ENCODE assay signal across 14 mouse cellular contexts in the genomic region with DNA sequence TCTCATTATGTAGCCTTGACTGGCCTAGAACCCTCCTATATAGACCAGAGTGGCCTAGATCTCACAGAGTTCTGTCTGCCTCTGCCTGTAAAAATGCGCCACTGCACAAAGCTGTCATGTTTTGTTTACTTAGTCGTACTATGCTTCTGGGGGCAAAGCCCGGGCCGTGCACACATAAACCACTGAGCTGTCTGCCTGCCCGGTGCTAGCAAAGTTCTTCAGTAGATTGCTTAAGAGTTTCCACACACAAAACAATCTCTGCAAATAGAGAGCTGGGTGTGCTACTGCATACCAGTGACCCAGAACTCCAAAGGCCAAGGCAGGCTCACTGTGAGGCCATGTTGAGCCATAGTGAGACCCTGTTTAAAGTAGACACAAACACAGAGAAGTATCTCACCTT. TPM values are rescaled to one million over a fixed set of nuclear protein-coding genes. Genes with fewer than 3 reads are reported as not detected.
A peak's percentile ranks its signal among the peaks of the same experiment; 100 is the strongest.
DNase-seq lines count a peak whose midpoint lies in the region; ATAC-seq and TF ChIP-seq lines count a peak whose summit lies in the region.
"Had no signal": no experiment of that assay in that cellular context is flagged by ENCODE, and none has a peak within 500 bp of the region (broad histone marks: within the 10 kb centered on the region; RNA-seq: fewer than 3 reads in every experiment).

No protein-coding gene starts in this region.

- DNase-seq in gastrocnemius, adult 2 months = no peak
- no peak for DNase-seq in gastrocnemius, postnatal 36 days
- DNase-seq in thymus, adult 2 months = no peak
- DNase-seq in thymus, postnatal 0 days (ENCODE audit: low spot score) = no peak
- DNase-seq in liver, postnatal 0 days = peak; percentile 54
- DNase-seq in retina, postnatal 1 day = no peak
- no peak for DNase-seq in left cerebral cortex, adult 8-10 months (ENCODE audit: low spot score in 2 of 2)
- no peak for DNase-seq in layer of hippocampus, postnatal 10 days (ENCODE audit: low spot score in 2 of 2)
- DNase-seq: adrenal gland, postnatal 25 days; cerebellum, adult 2 months; gastrocnemius, postnatal 10 days; thymus, postnatal 25 days had no signal

- TF ChIP-seq POLR2A in thymus, adult 2 months (IDR thresholded peaks at IDR 0.05; ENCODE audit: control insufficient read depth, extremely low read depth, insufficient read depth, low read length, poor library complexity) = no peak

- H3K36me3 ChIP-seq in thymus, adult 2 months (ENCODE audit: control insufficient read depth, insufficient read depth, low read length) = no peaks in the 10 kb centered on the region
- H3K36me3 ChIP-seq in liver, postnatal 0 days (replicated peaks; ENCODE audit: insufficient read depth, low read length) = peaks cover 4% of the 10 kb centered on the region; the same call in 1 of the 2 replicates

- H3K4me2 ChIP-seq in liver, postnatal 0 days (ENCODE audit: low read depth, low read length) = no peak overlapping the region
- H3K4me2 ChIP-seq: limb, embryonic 12.5 days had no signal

- intact Hi-C loops in gastrocnemius, adult 2 months (cut with DNase I) = no loop called here
- intact Hi-C loops in gastrocnemius, postnatal 36 days (cut with DNase I) = no loop called here

- peak; percentile 99 for ATAC-seq in liver, postnatal 0 days
- ATAC-seq: Patski had no signal

- TF ChIP-seq CTCF in gastrocnemius, adult 2 months (IDR thresholded peaks at IDR 0.05) = no peak
- TF ChIP-seq CTCF in thymus, adult 2 months (IDR thresholded peaks at IDR 0.05; ENCODE audit: borderline replicate concordance, control insufficient read depth, extremely low read depth, insufficient read depth, low read length, poor library complexity) = no peak
- TF ChIP-seq CTCF in liver, postnatal 0 days (IDR thresholded peaks at IDR 0.05; ENCODE audit: low read depth) = peak; percentile 20; the same call in 1 of the 2 replicates

- WGBS in thymus, adult 2 months = 83% methylated on average over 5 of the region's 5 CpGs
- 58% methylated on average over 5 of the region's 5 CpGs for WGBS in liver, postnatal 0 days (ENCODE audit: insufficient replicate concordance)

- H3K4me1 ChIP-seq in thymus, adult 2 months (replicated peaks; ENCODE audit: control insufficient read depth, insufficient read depth, low read length) = peaks cover 32% of the 10 kb centered on the region
- H3K4me1 ChIP-seq in liver, postnatal 0 days (ENCODE audit: insufficient read depth) = peaks cover 19% of the 10 kb centered on the region

- no peaks in the 10 kb centered on the region for H3K27me3 ChIP-seq in thymus, adult 2 months (ENCODE audit: control insufficient read depth, insufficient read depth, low read length)
- H3K27me3 ChIP-seq in liver, postnatal 0 days (ENCODE audit: insufficient read depth, low read length) = no peaks in the 10 kb centered on the region
- H3K27me3 ChIP-seq: limb, embryonic 12.5 days; Patski had no signal

- H3K9ac ChIP-seq in liver, postnatal 0 days (replicated peaks) = no peak overlapping the region
- H3K9ac ChIP-seq: limb, embryonic 12.5 days had no signal

- no peak overlapping the region for H3K4me3 ChIP-seq in gastrocnemius, adult 2 months
- no peak overlapping the region for H3K4me3 ChIP-seq in thymus, adult 2 months (ENCODE audit: control insufficient read depth, insufficient read depth, low read length)
- H3K4me3 ChIP-seq in liver, postnatal 0 days (ENCODE audit: low read depth, low read length) = no peak overlapping the region
- H3K4me3 ChIP-seq: limb, embryonic 12.5 days had no signal

- peak; percentile 63 for TF ChIP-seq EP300 in liver, postnatal 0 days (IDR thresholded peaks at IDR 0.05; ENCODE audit: low read depth)

- peak overlapping the region; percentile 64 for H3K27ac ChIP-seq in gastrocnemius, adult 2 months
- H3K27ac ChIP-seq in thymus, adult 2 months (ENCODE audit: control insufficient read depth, insufficient read depth, low read length) = peak overlapping the region; percentile 19; the same call in 1 of the 2 replicates
- H3K27ac ChIP-seq in liver, postnatal 0 days (ENCODE audit: low read depth) = peak overlapping the region; percentile 88
- H3K27ac ChIP-seq: limb, embryonic 12.5 days had no signal

- no peaks in the 10 kb centered on the region for H3K9me3 ChIP-seq in liver, postnatal 0 days (ENCODE audit: low read length)
- H3K9me3 ChIP-seq: limb, embryonic 12.5 days had no signal

RNA-seq across cellular contexts. Expression of a gene that starts 58.3 kb away (rescaled TPM):
- total RNA-seq in gastrocnemius, adult 2 months (2021) = 100 to 1,000 TPM; 135 to 139 TPM
- 100 to 1,000 TPM; 102 to 117 TPM for total RNA-seq in gastrocnemius, postnatal 36 days (2021)
- 132 and 143 TPM in 2 replicates for polyA plus RNA-seq in thymus, adult 2 months (2012; rRNA removed)
- 16.0 and 19.1 TPM in 2 replicates for polyA plus RNA-seq in thymus, postnatal 0 days (2015; fragmentation: Nextera tagmentation; extraction: Ambion mirVana)
- 4.8 and 5.1 TPM in 2 replicates for polyA plus RNA-seq in liver, postnatal 0 days (2015; fragmentation: Nextera tagmentation; extraction: Ambion mirVana)
- total RNA-seq in left cerebral cortex, adult 8-10 months (2022) = 100 to 1,000 TPM in 1 of 4 experiments, 10 to 100 TPM in 3; 88.6 to 103 (median 94.1) TPM
- 100 to 1,000 TPM; 119 to 123 TPM for total RNA-seq in layer of hippocampus, postnatal 10 days (2021)

Comparison
In these comparisons a context has a peak if more than half of its experiments do, and no peak if none do; other contexts are left out.
1. H3K27ac ChIP-seq: peak in every context shown above with its lines; median percentile 88 in liver, postnatal 0 days; 64 in gastrocnemius, adult 2 months; 19 in thymus, adult 2 months.